Mouse (Mus musculus): Measurements from ENCODE around the gene Mtus2.

- TF ChIP-seq CTCF (IDR thresholded peaks at IDR 0.05; ENCODE audit: borderline replicate concordance, insufficient read depth, low read depth, low read length) (no peak), POLR2A (IDR thresholded peaks at IDR 0.05; ENCODE audit: borderline replicate concordance, insufficient read depth, low read length) (no peak)
Observed at GRCm38 (mm10) chr5:148216786-148217185, 259.7 kb downstream of the Mtus2 start.
